Mouse (Mus musculus): ENCODE results near the gene Ccdc92b. TPM values are rescaled to one million over a fixed set of nuclear protein-coding genes. Genes with fewer than 3 reads are reported as not detected.

Ccdc92b gene
- polyA plus RNA-seq, 1 experiment: 0.06 TPM

- Histone ChIP-seq H3K36me3 (ENCODE audit: control insufficient read depth, insufficient read depth) (no peaks in the 10 kb centered on the region), H3K4me3 (no peak overlapping the region), H3ac (ENCODE audit: control insufficient read depth, insufficient read length) (no peak overlapping the region), H3K4me2 (ENCODE audit: low read depth) (no peak overlapping the region), H3K27me3 (ENCODE audit: control insufficient read depth, insufficient read depth, insufficient read length) (peaks cover 12% of the 10 kb centered on the region), H3K79me2 (ENCODE audit: control insufficient read depth, insufficient read depth) (no peaks in the 10 kb centered on the region)
- TF ChIP-seq MAX (IDR thresholded peaks at IDR 0.05; ENCODE audit: low read depth): no peak
- TF ChIP-seq SRF (IDR thresholded peaks at IDR 0.05; ENCODE audit: control insufficient read depth, insufficient read length, low read depth): no peak
- no peak for TF ChIP-seq E2F4 (IDR thresholded peaks at IDR 0.05; ENCODE audit: insufficient read depth)
- no peak for TF ChIP-seq POLR2A (IDR thresholded peaks at IDR 0.05; ENCODE audit: insufficient read length, low read depth)
- TF ChIP-seq MYOG (IDR thresholded peaks at IDR 0.05; ENCODE audit: control insufficient read depth in 1 of 3, insufficient read depth in 1 of 3, insufficient read length in 2 of 3, low read depth in 2 of 3): no peak
- no peak for TF ChIP-seq MYOD1 (IDR thresholded peaks at IDR 0.05; ENCODE audit: control insufficient read depth in 1 of 3, insufficient read length in 2 of 3, low read depth in 2 of 3)
- TF ChIP-seq REST (IDR thresholded peaks at IDR 0.05; ENCODE audit: insufficient read depth, insufficient read length): no peak
- no peak for TF ChIP-seq CEBPB (IDR thresholded peaks at IDR 0.05; ENCODE audit: insufficient read depth, poor library complexity, severe bottlenecking)
- TF ChIP-seq USF1 (IDR thresholded peaks at IDR 0.05; ENCODE audit: low read depth): no peak
- TF ChIP-seq POLR2AphosphoS2 (IDR thresholded peaks at IDR 0.05; ENCODE audit: insufficient read length, low read depth): no peak
- TF ChIP-seq TCF3 (IDR thresholded peaks at IDR 0.05; ENCODE audit: insufficient read length, low read depth): no peak
- no peak for TF ChIP-seq TCF12 (IDR thresholded peaks at IDR 0.05; ENCODE audit: insufficient read depth, poor library complexity, severe bottlenecking)
Measured at GRCm38 (mm10) chr11:74610068-74610467, 9.3 kb upstream of the Ccdc92b start.

- no peak within 1 kb of the TSS for H3K4me3 ChIP-seq
- no peak within 1 kb of the TSS for H3ac ChIP-seq (ENCODE audit: control insufficient read depth, insufficient read length)
- no peak for TF ChIP-seq MYOD1 (IDR thresholded peaks at IDR 0.05; ENCODE audit: control insufficient read depth in 1 of 3, insufficient read length in 2 of 3, low read depth in 2 of 3)
- TF ChIP-seq E2F4 (IDR thresholded peaks at IDR 0.05; ENCODE audit: insufficient read depth): no peak
- TF ChIP-seq POLR2A (IDR thresholded peaks at IDR 0.05; ENCODE audit: insufficient read length, low read depth): no peak
- no peak for TF ChIP-seq USF1 (IDR thresholded peaks at IDR 0.05; ENCODE audit: low read depth)
- TF ChIP-seq SRF (IDR thresholded peaks at IDR 0.05; ENCODE audit: control insufficient read depth, insufficient read length, low read depth): no peak
- no peak for TF ChIP-seq POLR2AphosphoS2 (IDR thresholded peaks at IDR 0.05; ENCODE audit: insufficient read length, low read depth)
- TF ChIP-seq REST (IDR thresholded peaks at IDR 0.05; ENCODE audit: insufficient read depth, insufficient read length): no peak
- TF ChIP-seq CEBPB (IDR thresholded peaks at IDR 0.05; ENCODE audit: insufficient read depth, poor library complexity, severe bottlenecking): no peak
- TF ChIP-seq MYOG (IDR thresholded peaks at IDR 0.05; ENCODE audit: control insufficient read depth in 1 of 3, insufficient read depth in 1 of 3, insufficient read length in 2 of 3, low read depth in 2 of 3): no peak
- no peak for TF ChIP-seq MAX (IDR thresholded peaks at IDR 0.05; ENCODE audit: low read depth)
- no peak within 1 kb of the TSS for H3K4me2 ChIP-seq (ENCODE audit: low read depth)
- no peaks in the 10 kb centered on the region for H3K36me3 ChIP-seq (ENCODE audit: control insufficient read depth, insufficient read depth)
- H3K27me3 ChIP-seq (ENCODE audit: control insufficient read depth, insufficient read depth, insufficient read length): peaks cover 12% of the 10 kb centered on the region
- no peaks in the 10 kb centered on the region for H3K79me2 ChIP-seq (ENCODE audit: control insufficient read depth, insufficient read depth)
Measured at GRCm38 (mm10) chr11:74610545-74611176, 8.7 kb upstream of the Ccdc92b start, which contains the start of gene Rap1gap2. Gene Rap1gap2 (minus strand): TSS chr11:74610915.

- TF ChIP-seq TCF12 (IDR thresholded peaks at IDR 0.05; ENCODE audit: insufficient read depth, poor library complexity, severe bottlenecking) (no peak), TCF3 (IDR thresholded peaks at IDR 0.05; ENCODE audit: insufficient read length, low read depth) (no peak), USF1 (IDR thresholded peaks at IDR 0.05; ENCODE audit: low read depth) (no peak), MYOG (IDR thresholded peaks at IDR 0.05; ENCODE audit: control insufficient read depth in 1 of 3, insufficient read depth in 1 of 3, insufficient read length in 2 of 3, low read depth in 2 of 3) (no peak), REST (IDR thresholded peaks at IDR 0.05; ENCODE audit: insufficient read depth, insufficient read length) (no peak)
- Histone ChIP-seq H3K4me2 (ENCODE audit: low read depth) (no peak overlapping the region), H3ac (ENCODE audit: control insufficient read depth, insufficient read length) (no peak overlapping the region), H3K79me2 (ENCODE audit: control insufficient read depth, insufficient read depth) (no peaks in the 10 kb centered on the region), H3K36me3 (ENCODE audit: control insufficient read depth, insufficient read depth) (no peaks in the 10 kb centered on the region), H3K4me3 (no peak overlapping the region), H3K27me3 (ENCODE audit: control insufficient read depth, insufficient read depth, insufficient read length) (peaks cover 12% of the 10 kb centered on the region)
Measured at GRCm38 (mm10) chr11:74611437-74611836, 8.0 kb upstream of the Ccdc92b start.

GRCm38 (mm10) chr11:74613428-74613827 is 6.0 kb upstream of the Ccdc92b start:
- Histone ChIP-seq H3K27me3 (ENCODE audit: control insufficient read depth, insufficient read depth, insufficient read length) (peaks cover 16% of the 10 kb centered on the region), H3K4me3 (no peak overlapping the region), H3K79me2 (ENCODE audit: control insufficient read depth, insufficient read depth) (no peaks in the 10 kb centered on the region), H3K4me2 (ENCODE audit: low read depth) (no peak overlapping the region), H3ac (ENCODE audit: control insufficient read depth, insufficient read length) (no peak overlapping the region), H3K36me3 (ENCODE audit: control insufficient read depth, insufficient read depth) (no peaks in the 10 kb centered on the region)
- TF ChIP-seq MAX (IDR thresholded peaks at IDR 0.05; ENCODE audit: low read depth) (no peak), TCF12 (IDR thresholded peaks at IDR 0.05; ENCODE audit: insufficient read depth, poor library complexity, severe bottlenecking) (no peak), SRF (IDR thresholded peaks at IDR 0.05; ENCODE audit: control insufficient read depth, insufficient read length, low read depth) (no peak), MYOG (IDR thresholded peaks at IDR 0.05; ENCODE audit: control insufficient read depth in 1 of 3, insufficient read depth in 1 of 3, insufficient read length in 2 of 3, low read depth in 2 of 3) (no peak), E2F4 (IDR thresholded peaks at IDR 0.05; ENCODE audit: insufficient read depth) (no peak), MYOD1 (IDR thresholded peaks at IDR 0.05; ENCODE audit: control insufficient read depth in 1 of 3, insufficient read length in 2 of 3, low read depth in 2 of 3) (no peak), POLR2A (IDR thresholded peaks at IDR 0.05; ENCODE audit: insufficient read length, low read depth) (no peak), USF1 (IDR thresholded peaks at IDR 0.05; ENCODE audit: low read depth) (no peak), TCF3 (IDR thresholded peaks at IDR 0.05; ENCODE audit: insufficient read length, low read depth) (no peak), CEBPB (IDR thresholded peaks at IDR 0.05; ENCODE audit: insufficient read depth, poor library complexity, severe bottlenecking) (no peak), REST (IDR thresholded peaks at IDR 0.05; ENCODE audit: insufficient read depth, insufficient read length) (no peak), POLR2AphosphoS2 (IDR thresholded peaks at IDR 0.05; ENCODE audit: insufficient read length, low read depth) (no peak)
